Mouse (Mus musculus): ENCODE results near the gene F830045P16Rik. TPM values are rescaled to one million over a fixed set of nuclear protein-coding genes. Genes with fewer than 3 reads are reported as not detected.
"Not testable (repeated sequence)": the region's sequence is repeated elsewhere in the genome, so short reads cannot be mapped to it uniquely, and the experiment has no call there.

F830045P16Rik gene
- polyA plus RNA-seq, 1 experiment from 2014 or later: 0.05 TPM

- Histone ChIP-seq H3K27ac (replicated peaks) (no peak overlapping the region), H3K4me1 (replicated peaks; ENCODE audit: control insufficient read depth, insufficient read depth) (no peaks in the 10 kb centered on the region), H3K36me3 (ENCODE audit: control insufficient read depth, insufficient read depth, low read length) (no peaks in the 10 kb centered on the region), H3K27me3 (ENCODE audit: control insufficient read depth, insufficient read depth, low read length) (no peaks in the 10 kb centered on the region), H3K4me2 (replicated peaks; ENCODE audit: low read depth) (no peak overlapping the region), H3K9me3 (ENCODE audit: control insufficient read depth, low read length) (no peaks in the 10 kb centered on the region), H3K9ac (ENCODE audit: low read length) (no peak overlapping the region), H3K4me3 (ENCODE audit: low read depth, low read length) (no peak overlapping the region)
- no peak for ATAC-seq (ENCODE audit: low FRiP score, low TSS enrichment)
- TF ChIP-seq CTCF (IDR thresholded peaks at IDR 0.05; ENCODE audit: low read depth) (no peak), EP300 (optimal IDR thresholded peaks at IDR 0.05) (no peak)
- DNase-seq (ENCODE audit: low spot score): no peak
- WGBS: 72% methylated on average over 3 of the region's 3 CpGs
Observed at GRCm38 (mm10) chr2:129489496-129490285, 46.7 kb downstream of the F830045P16Rik start.

- 87% methylated on average over 3 of the region's 3 CpGs for WGBS
- no peaks in the 10 kb centered on the region for H3K36me3 ChIP-seq (ENCODE audit: control insufficient read depth, insufficient read depth, low read length)
Observed at GRCm38 (mm10) chr2:129483150-129483549, 53.3 kb downstream of the F830045P16Rik start.

GRCm38 (mm10) chr2:129471905-129472304, 64.5 kb downstream of the F830045P16Rik start:
- no peak overlapping the region for H3K4me3 ChIP-seq (ENCODE audit: low read depth, low read length)
- H3K36me3 ChIP-seq (ENCODE audit: control insufficient read depth, insufficient read depth, low read length): no peaks in the 10 kb centered on the region
- no peaks in the 10 kb centered on the region for H3K9me3 ChIP-seq (ENCODE audit: control insufficient read depth, low read length)
- DNase-seq (ENCODE audit: low spot score) (no peak), ATAC-seq (ENCODE audit: low FRiP score, low TSS enrichment) (no peak)
- H3K27me3 ChIP-seq (ENCODE audit: control insufficient read depth, insufficient read depth, low read length): no peaks in the 10 kb centered on the region
- no peak for TF ChIP-seq EP300 (optimal IDR thresholded peaks at IDR 0.05)
- TF ChIP-seq CTCF (IDR thresholded peaks at IDR 0.05; ENCODE audit: low read depth): peak; percentile 79
- no peak overlapping the region for H3K4me2 ChIP-seq (replicated peaks; ENCODE audit: low read depth)
- H3K9ac ChIP-seq (ENCODE audit: low read length): no peak overlapping the region
- WGBS: 17% methylated on average over 5 of the region's 5 CpGs
- H3K27ac ChIP-seq (replicated peaks): no peak overlapping the region
- no peaks in the 10 kb centered on the region for H3K4me1 ChIP-seq (replicated peaks; ENCODE audit: control insufficient read depth, insufficient read depth)

More at GRCm38 (mm10) chr2:129483150-129483549, 53.3 kb downstream of the F830045P16Rik start:
- no peak overlapping the region for H3K9ac ChIP-seq (ENCODE audit: low read length)
- H3K4me1 ChIP-seq (replicated peaks; ENCODE audit: control insufficient read depth, insufficient read depth): no peaks in the 10 kb centered on the region
- H3K27me3 ChIP-seq (ENCODE audit: control insufficient read depth, insufficient read depth, low read length): no peaks in the 10 kb centered on the region
- DNase-seq (ENCODE audit: low spot score): no peak
- H3K4me2 ChIP-seq (replicated peaks; ENCODE audit: low read depth): no peak overlapping the region
- H3K27ac ChIP-seq (replicated peaks): no peak overlapping the region
- no peak for ATAC-seq (ENCODE audit: low FRiP score, low TSS enrichment)
- H3K9me3 ChIP-seq (ENCODE audit: control insufficient read depth, low read length): no peaks in the 10 kb centered on the region
- H3K4me3 ChIP-seq (ENCODE audit: low read depth, low read length): no peak overlapping the region
- TF ChIP-seq CTCF (IDR thresholded peaks at IDR 0.05; ENCODE audit: low read depth) (no peak), EP300 (optimal IDR thresholded peaks at IDR 0.05) (no peak)

- H3K27me3 ChIP-seq (ENCODE audit: control insufficient read depth, insufficient read depth, low read length): no peaks in the 10 kb centered on the region
- 58% methylated on average over 2 of the region's 2 CpGs for WGBS
- TF ChIP-seq EP300 (optimal IDR thresholded peaks at IDR 0.05) (no peak), CTCF (IDR thresholded peaks at IDR 0.05; ENCODE audit: low read depth) (no peak)
- ATAC-seq (ENCODE audit: low FRiP score, low TSS enrichment): no peak
- no peak overlapping the region for H3K27ac ChIP-seq (replicated peaks)
- H3K9ac ChIP-seq (ENCODE audit: low read length): no peak overlapping the region
- H3K4me1 ChIP-seq (replicated peaks; ENCODE audit: control insufficient read depth, insufficient read depth): no peaks in the 10 kb centered on the region
- H3K9me3 ChIP-seq (ENCODE audit: control insufficient read depth, low read length): no peaks in the 10 kb centered on the region
- H3K4me2 ChIP-seq (replicated peaks; ENCODE audit: low read depth): no peak overlapping the region
- DNase-seq (ENCODE audit: low spot score): no peak
- no peaks in the 10 kb centered on the region for H3K36me3 ChIP-seq (ENCODE audit: control insufficient read depth, insufficient read depth, low read length)
- no peak overlapping the region for H3K4me3 ChIP-seq (ENCODE audit: low read depth, low read length)
Observed at GRCm38 (mm10) chr2:129470839-129471238, 65.6 kb downstream of the F830045P16Rik start.

- H3K36me3 ChIP-seq (ENCODE audit: control insufficient read depth, insufficient read depth, low read length); H3K4me3 ChIP-seq (ENCODE audit: low read depth, low read length); H3K4me2 ChIP-seq (replicated peaks; ENCODE audit: low read depth); H3K4me1 ChIP-seq (replicated peaks; ENCODE audit: control insufficient read depth, insufficient read depth); H3K27ac ChIP-seq (replicated peaks); H3K9ac ChIP-seq (ENCODE audit: low read length); H3K27me3 ChIP-seq (ENCODE audit: control insufficient read depth, insufficient read depth, low read length); H3K9me3 ChIP-seq (ENCODE audit: control insufficient read depth, low read length); DNase-seq (ENCODE audit: low spot score); ATAC-seq (ENCODE audit: low FRiP score, low TSS enrichment): not testable (repeated sequence)
- TF ChIP-seq CTCF (IDR thresholded peaks at IDR 0.05; ENCODE audit: low read depth): peak; percentile 30
- 89% methylated on average over 1 of the region's 1 CpGs for WGBS
Observed at GRCm38 (mm10) chr2:129438772-129439171, 97.6 kb downstream of the F830045P16Rik start.

GRCm38 (mm10) chr2:129435154-129435553, 101.2 kb downstream of the F830045P16Rik start:
- no peaks in the 10 kb centered on the region for H3K4me1 ChIP-seq (replicated peaks; ENCODE audit: control insufficient read depth, insufficient read depth)
- no peak overlapping the region for H3K9ac ChIP-seq (ENCODE audit: low read length)
- no peaks in the 10 kb centered on the region for H3K36me3 ChIP-seq (ENCODE audit: control insufficient read depth, insufficient read depth, low read length)
- ATAC-seq (ENCODE audit: low FRiP score, low TSS enrichment) (no peak), DNase-seq (ENCODE audit: low spot score) (no peak)
- H3K9me3 ChIP-seq (ENCODE audit: control insufficient read depth, low read length): 0 out of 2 replicates have a peak, but pooled peaks cover 2% of the 10 kb centered on the region
- TF ChIP-seq CTCF (IDR thresholded peaks at IDR 0.05; ENCODE audit: low read depth): peak; percentile 48
- no peak for TF ChIP-seq EP300 (optimal IDR thresholded peaks at IDR 0.05)
- H3K27ac ChIP-seq (replicated peaks): no peak overlapping the region
- no peaks in the 10 kb centered on the region for H3K27me3 ChIP-seq (ENCODE audit: control insufficient read depth, insufficient read depth, low read length)
- 60% methylated on average over 1 of the region's 1 CpGs for WGBS
- no peak overlapping the region for H3K4me3 ChIP-seq (ENCODE audit: low read depth, low read length)
- H3K4me2 ChIP-seq (replicated peaks; ENCODE audit: low read depth): no peak overlapping the region

Data from stomach, postnatal 0 days (tissue).